Mouse (Mus musculus): ENCODE results near the gene Stc2. TPM values are rescaled to one million over a fixed set of nuclear protein-coding genes. Genes with fewer than 3 reads are reported as not detected.

Stc2 gene
- total RNA-seq (2021): 1 to 10 TPM; 8.4 to 9.0 TPM

DNA sequence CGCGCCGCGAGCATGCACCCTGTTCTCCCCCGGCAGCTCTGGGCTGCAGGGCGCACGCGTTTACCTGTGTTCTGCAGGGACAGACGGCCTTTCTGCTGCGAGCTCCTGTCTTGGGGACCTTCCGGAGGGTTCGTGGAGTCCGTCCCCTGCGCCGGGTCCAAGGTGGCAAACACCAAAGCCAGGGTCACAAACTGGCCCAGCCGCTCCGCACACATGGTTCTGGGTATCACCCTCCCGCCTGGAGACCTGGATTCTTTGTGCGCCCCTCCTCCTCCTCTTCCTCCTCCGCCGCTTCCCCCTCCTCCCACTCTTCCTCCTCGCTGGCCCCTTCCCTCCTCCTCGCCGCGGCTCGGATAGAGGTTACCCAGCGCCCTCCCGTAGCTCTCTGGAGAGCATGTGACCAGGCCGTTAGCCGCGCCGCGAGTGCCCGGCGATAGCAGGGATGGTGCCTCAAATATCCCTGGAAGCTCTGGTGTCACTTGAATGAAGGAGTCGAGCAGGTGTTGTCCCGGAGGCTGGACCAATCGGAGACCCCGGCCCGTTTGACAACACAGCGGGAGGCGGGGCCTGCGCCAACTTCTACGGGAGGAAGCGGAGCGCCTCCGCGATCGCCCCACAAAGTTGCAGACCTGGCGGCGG is at the start of gene Stc2:
Gene Stc2 (minus strand): TSS at position 427 of the 639 bp plus-strand sequence.
- DNase-seq: peak; percentile 82

GRCm38 (mm10) chr11:31417071-31417470 is 47.2 kb upstream of the Stc2 start:
- DNase-seq: no peak

DNA sequence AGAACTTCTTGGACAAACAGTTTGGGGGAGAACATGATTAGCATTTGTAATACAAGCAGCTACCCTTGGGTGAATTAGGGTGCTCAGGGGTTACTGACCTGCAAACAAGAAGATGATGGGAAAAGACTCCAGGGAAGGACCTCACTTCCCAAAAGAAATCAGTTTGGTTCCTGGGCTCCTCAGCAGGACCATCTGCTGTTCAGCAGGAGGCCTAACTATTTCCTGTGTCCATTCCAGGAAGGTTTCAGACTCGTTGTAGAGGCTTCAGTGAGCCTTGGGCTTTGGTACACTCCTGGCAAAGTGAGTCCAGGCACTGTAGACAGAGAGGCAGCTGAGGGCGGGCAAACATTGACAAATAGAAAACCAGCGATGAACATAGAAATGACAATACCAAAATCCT is 42.5 kb upstream of the Stc2 start:
- DNase-seq: no peak

DNA sequence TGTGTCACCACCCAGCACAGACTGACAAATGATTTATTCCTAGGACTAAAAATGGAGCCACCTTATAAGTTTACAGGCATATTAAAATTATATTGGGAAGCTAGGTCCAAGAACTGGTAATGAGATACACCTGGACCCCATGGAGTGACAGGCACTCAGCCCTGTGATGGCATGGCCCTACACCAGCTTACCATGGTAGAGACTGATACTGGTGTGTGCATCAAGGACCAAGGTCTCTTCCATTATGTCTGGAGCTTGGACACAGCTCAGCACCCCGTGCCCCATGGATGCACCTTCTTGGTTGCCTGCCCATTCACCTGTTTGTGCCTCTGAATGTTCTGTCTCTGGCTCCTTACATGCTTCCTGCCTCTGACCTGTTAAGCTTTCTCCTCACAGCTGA is 36.9 kb upstream of the Stc2 start:
- DNase-seq: no peak

DNA sequence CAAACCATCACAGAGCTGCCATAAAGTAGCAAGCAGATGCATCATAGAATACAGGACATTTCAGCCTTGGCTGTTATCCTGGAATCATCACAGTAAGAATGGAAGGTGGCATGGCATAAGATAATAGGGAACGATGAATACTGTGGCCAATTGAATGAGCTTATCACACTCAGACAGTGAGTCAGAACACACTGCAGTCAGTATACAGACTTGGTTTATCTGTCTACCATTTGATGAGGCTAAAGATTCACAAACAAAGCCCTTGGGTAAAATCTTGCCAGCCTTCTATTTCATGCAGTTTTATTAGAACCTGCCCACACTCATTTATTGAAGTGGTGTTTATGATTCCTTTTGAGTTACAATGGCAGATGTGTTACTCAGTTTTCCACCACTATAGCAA is 33.2 kb upstream of the Stc2 start:
- DNase-seq: no peak

- no peak for DNase-seq
These were observed 28.7 kb upstream of the Stc2 start for GRCm38 (mm10) chr11:31398604-31399003.

DNA sequence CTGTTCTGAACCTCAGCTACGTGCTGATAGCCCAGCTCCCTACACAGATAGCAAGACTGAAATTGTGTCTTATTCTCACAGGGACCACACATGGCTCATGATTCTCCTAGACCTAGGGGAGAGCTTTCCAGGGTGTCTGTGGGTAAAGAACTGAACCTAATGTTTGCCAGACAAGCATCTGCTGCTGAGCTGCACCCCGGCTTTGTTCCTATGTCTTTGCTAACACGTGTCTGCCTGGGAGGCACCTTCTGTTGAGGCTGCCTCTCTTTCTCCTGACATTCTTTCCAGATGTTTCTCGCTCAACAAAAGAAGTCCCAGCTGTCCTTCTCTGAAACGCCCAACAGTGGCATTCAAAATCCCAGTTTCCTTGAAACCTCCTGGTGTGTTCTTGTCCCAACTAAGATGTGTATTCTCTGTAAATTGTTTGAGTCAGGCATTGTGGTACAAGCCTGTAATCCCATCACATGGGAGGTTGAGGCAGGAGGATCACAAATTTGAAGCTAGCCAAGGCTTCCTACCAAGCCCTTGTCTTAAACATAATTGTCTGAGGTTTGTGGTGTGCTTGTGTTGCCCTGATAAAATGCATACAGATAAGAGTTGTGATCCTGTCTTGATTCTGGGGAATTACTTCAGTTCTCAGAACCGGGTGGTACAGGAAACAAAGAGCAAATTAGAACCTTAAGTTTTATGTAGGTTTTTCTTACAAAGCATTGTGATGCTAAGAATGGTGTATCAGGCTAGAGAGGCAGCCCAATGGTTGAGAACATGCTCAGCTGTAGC is 27.0 kb upstream of the Stc2 start:
- DNase-seq: no peak

DNA sequence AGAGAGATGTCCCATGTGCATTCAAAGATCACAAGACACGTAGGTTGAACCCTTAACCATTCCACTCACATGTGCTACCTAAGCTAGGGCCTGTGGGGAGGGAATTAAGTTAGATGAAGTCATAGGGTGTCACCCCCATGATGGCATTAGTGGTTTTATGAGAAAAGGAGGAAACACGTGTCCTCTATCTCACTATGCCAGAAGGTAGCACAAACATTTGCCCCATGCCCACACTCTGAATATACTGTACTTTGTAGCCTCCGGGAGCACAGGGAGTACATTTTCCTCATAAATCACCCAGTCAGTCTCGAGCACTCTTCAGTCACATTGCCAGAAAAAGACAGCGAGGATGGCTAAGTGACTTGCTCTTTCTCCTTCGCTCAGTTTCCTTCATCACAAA is 24.2 kb upstream of the Stc2 start:
- no peak for DNase-seq

- no peak for DNase-seq
These were observed 22.5 kb upstream of the Stc2 start for GRCm38 (mm10) chr11:31392340-31392739.

- peak; percentile 10 for DNase-seq
These were observed 19.0 kb upstream of the Stc2 start for GRCm38 (mm10) chr11:31388890-31389289.

DNA sequence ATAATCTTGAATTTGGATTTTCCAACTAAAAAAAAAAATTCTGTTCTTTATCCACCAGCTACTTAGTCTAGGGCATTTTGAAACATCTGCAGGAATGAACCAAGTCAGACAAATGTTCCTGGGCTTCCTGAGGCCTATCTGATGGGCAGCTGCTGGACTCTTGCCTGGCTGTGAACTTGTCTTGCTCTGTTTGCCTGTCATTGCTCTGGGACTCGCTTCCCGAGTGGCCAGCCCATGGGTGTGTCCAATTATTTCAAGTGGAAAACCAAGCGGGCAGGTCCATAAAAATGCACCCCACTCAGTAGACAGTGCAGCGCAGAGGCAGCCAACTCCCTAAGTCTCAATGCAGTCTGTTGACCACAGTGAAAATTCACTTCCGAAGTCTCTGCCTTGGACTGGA is 17.7 kb upstream of the Stc2 start:
- no peak for DNase-seq

DNA sequence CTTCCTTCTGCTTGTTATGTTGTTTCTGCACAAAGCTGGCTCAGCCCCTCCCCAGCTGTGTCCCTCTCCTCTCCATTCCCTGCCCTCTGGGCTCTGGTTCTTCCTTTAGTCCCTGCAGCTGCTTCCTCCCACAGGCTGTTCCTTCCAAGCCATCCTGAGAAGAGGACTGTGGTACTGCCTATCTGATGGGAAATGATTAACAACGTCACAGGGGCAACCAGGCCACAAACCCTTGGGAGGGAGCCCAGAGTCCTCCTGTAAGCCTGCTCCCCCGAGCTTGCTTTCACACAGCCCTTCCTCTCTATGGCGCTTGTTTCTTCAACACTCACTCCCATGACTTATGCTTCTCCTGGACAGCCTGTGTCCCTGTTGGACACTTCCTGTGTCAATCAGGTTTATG is 16.7 kb upstream of the Stc2 start:
- DNase-seq: no peak

- DNase-seq: no peak
These were observed 14.1 kb upstream of the Stc2 start for GRCm38 (mm10) chr11:31383968-31384367.

DNA sequence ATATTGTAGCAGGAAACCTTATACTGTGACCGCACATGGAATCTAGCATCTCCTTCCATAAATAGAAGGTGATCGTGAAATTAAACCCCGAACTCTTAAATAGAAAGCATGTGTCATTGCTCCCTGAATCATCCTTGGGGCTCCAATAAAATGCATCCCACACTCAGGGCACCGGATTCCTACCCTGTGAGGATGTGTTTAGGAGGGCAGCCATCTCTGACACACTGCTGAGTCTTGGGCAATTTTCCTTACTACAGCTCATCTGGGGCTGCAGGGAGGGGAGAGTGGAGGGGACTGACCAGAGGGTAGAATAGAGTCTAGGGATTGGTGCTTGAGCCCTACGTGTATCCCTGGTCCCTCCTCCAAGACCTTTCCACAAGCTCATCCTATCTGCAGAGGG is 12.3 kb upstream of the Stc2 start:
- no peak for DNase-seq

- peak; percentile 76 for DNase-seq
These were observed 3.6 kb upstream of the Stc2 start for GRCm38 (mm10) chr11:31373438-31373837.

- no peak for DNase-seq
These were observed 2.3 kb upstream of the Stc2 start for GRCm38 (mm10) chr11:31372206-31372605.

DNA sequence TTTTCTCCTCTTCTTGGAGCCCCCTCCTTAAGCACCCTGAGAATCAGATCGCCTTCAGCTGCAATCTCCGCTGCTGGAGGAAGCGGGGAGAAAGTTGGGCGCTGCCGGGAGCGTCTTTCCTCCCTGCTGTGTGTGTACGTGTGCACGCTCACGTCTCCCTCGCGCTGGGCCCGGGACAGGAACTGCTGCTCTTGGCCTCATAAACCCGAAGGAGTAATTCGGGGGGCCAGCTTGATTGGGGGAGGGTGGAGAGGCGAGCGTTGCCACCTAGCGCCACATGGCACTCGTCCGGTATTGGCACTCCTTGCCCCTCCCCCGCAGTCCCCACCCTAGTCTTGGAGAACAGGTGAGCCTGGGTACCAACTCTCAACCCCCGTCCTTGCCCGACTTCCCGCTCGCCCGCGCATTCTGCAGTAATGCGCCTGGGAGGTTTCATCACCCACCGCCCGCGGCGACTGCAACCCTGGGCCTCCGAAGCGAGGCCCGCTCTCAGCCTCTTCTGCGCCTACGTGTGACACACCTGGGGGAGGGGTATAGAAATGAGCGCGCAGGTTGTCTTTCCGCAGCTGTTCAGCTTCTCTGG is 1.5 kb upstream of the Stc2 start:
- DNase-seq: peak; percentile 25

- DNase-seq: no peak
These were observed 759 bp upstream of the Stc2 start for GRCm38 (mm10) chr11:31370436-31371230.

- peak; percentile 61 for DNase-seq
These were observed 768 bp downstream of the Stc2 start for GRCm38 (mm10) chr11:31368965-31369647.

DNA sequence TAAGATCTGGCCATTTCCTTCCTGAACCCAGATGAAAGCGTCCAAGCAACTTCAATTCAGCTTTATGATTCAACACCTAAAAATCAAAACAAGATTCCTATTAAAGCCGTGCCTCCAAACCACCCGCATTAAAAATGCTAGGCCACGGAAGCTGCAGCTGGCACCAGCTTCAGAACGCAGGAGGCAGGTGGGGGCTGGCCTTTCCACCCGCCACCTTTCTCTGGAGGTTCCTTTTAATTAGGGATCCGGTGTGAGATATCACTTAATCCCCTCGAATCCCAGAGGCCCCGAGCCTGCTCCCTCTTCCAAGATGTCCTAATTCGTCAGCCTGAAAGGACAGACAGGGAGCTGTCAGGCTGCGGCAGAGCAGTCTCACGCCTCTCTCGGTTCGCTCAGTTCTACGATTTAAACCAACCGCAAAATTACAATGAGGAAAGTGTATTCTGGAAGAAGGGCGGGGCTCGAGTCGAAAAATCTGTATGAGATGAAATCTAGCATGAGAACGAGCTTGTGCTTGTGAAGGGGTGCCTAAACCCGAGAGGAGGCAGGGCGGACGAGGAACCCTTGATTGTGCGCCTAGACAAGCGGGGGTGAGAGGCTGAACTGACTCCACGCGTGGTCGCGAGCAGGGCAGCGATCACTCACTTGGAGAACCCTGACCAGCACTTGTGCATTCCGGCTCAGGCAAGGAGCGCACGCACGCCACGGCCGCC is 1.5 kb downstream of the Stc2 start:
- no peak for DNase-seq

- DNase-seq: no peak
These were observed 3.0 kb downstream of the Stc2 start for GRCm38 (mm10) chr11:31366827-31367226.

- DNase-seq: no peak
These were observed 3.5 kb downstream of the Stc2 start for GRCm38 (mm10) chr11:31366421-31366820.
